Mouse (Mus musculus): Measurements from ENCODE around the gene Gm10401.

Gene Gm10401

DNA sequence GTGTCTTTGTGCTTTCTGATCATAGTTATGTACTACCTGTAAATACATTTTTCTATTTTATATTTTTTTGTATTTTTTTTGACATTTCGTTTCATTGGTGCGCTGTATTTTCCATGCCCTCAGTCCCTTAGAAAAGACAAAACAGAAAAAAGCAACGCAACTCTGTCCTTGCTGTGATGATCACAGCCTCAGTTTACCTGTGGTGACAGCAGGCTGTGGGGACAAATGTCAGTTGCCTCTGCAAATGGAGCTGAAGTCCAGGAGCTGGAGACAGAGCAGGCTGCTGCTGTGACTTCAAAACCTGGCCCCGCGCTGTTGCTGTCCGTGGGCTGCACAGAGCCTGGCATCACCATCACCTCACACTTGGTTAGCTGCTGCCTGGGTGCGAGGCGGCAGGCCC is at the start of gene Gm10401:
Gm10401 (minus strand) TSS at position 101 of the 400 bp plus-strand sequence.
- DNase-seq (ENCODE audit: extremely low read depth, low read depth, low spot score), result no peak

GRCm38 (mm10) chr5:115147388-115147787 is 49.3 kb upstream of the Gm10401 start:
- no peak for DNase-seq (ENCODE audit: extremely low read depth, low read depth, low spot score)

- no peak for DNase-seq (ENCODE audit: extremely low read depth, low read depth, low spot score)
Observed at GRCm38 (mm10) chr5:115146747-115147130, 48.6 kb upstream of the Gm10401 start.

GRCm38 (mm10) chr5:115145976-115146746 is 48.1 kb upstream of the Gm10401 start:
- DNase-seq (ENCODE audit: extremely low read depth, low read depth, low spot score), result no peak

DNA sequence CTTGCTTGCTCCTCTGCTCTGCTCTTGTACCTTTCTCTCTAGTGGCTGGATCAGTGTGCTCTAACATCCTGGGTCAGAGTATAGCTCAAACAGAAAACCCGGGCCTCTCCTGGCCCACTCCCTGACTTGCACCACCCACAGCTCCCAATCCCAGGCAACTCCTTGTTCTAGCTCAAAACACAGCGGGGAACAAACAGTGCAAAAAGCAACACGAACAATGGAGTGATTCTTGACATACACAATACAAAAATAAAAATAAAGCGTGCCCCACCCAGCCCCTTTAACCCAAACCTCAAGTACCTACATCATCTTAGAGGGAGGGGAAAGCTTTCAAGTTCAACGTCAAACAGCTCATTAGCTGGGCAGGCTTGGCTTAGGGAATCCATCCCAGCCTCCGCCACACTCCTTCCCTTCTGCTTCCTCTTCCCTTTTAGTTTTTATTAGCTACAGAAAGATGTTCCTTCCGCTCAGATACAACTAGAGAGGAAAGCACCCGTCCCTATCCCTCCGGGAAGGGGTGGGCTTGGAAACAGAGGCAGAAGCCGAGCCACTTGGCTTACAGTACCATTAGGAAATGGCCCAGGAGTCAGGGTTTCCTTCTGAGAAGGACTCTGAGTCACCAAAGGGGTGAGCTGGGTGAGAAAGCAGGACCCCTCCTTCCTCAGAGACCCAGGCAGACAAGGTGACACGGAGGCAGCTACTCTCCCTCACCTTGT is 47.3 kb upstream of the Gm10401 start:
- DNase-seq (ENCODE audit: extremely low read depth, low read depth, low spot score), result no peak

DNA sequence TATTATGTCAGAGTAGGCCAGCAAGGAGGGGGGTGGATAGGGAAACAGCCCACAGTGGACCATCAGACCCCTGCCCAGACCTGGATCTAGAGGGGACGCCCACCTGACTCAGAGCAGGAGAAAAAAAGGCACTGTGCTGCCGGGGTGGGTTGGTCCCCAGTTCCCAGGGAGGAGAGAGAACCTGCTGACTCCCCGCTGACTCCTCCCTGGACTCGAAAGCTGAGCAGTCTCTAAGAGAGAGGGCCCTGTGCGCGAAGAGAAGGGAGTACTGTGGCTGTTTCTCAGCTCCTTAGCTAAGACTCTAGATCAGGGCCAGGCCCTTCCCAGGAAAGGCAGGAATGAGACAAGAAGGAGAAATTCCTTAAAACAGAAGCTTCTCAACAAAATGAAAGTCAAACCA is 46.4 kb upstream of the Gm10401 start:
- no peak for DNase-seq (ENCODE audit: extremely low read depth, low read depth, low spot score)

DNA sequence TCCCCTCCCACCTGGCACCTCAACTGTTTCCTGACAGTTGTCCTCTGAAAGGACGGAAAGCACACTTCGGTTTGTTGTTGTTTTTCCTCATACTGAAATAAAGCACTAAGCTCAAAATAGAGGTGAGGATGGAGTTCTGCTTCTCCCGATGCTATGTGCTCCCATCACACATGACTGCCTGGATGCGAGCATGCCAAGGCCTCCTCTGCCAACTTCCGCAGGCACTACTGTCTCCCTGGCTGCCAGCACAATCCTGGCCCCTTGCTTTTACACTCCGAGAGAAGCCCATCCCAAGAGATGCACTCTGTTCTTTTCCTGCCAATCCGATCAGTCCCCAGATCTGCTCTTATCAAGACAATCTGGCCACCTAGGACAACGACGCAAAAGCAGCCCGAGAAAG is 45.5 kb upstream of the Gm10401 start:
- no peak for DNase-seq (ENCODE audit: extremely low read depth, low read depth, low spot score)

DNA sequence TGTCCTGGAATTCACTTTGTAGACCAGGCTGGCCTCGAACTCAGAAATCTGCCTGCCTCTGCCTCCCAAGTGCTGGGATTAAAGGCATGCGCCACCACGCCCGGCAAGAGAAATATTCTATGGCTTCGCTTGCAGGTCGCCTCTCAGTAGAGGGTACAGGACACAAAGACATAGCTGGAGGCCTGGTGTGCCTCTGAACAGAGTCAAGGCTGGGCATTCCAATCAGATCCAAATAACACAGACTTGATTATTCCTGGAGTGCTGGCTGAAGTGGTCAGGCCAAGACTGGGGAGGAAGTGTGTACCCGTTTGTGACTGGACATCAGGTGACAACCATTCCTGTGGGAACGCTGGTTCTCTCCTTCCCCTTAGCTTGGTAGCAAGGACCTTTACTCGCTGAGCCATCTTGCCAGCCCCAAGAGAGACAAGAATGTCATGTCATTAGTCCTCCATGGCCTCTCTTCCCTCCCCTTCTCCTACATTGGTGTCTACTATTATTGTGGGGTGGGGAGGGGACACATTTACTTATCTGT is 44.1 kb upstream of the Gm10401 start:
- DNase-seq (ENCODE audit: extremely low read depth, low read depth, low spot score), result no peak

- no peak for DNase-seq (ENCODE audit: extremely low read depth, low read depth, low spot score)
Observed at GRCm38 (mm10) chr5:115140726-115141125, 42.6 kb upstream of the Gm10401 start.

GRCm38 (mm10) chr5:115139124-115139523 is 41.0 kb upstream of the Gm10401 start:
- DNase-seq (ENCODE audit: extremely low read depth, low read depth, low spot score), result no peak

DNA sequence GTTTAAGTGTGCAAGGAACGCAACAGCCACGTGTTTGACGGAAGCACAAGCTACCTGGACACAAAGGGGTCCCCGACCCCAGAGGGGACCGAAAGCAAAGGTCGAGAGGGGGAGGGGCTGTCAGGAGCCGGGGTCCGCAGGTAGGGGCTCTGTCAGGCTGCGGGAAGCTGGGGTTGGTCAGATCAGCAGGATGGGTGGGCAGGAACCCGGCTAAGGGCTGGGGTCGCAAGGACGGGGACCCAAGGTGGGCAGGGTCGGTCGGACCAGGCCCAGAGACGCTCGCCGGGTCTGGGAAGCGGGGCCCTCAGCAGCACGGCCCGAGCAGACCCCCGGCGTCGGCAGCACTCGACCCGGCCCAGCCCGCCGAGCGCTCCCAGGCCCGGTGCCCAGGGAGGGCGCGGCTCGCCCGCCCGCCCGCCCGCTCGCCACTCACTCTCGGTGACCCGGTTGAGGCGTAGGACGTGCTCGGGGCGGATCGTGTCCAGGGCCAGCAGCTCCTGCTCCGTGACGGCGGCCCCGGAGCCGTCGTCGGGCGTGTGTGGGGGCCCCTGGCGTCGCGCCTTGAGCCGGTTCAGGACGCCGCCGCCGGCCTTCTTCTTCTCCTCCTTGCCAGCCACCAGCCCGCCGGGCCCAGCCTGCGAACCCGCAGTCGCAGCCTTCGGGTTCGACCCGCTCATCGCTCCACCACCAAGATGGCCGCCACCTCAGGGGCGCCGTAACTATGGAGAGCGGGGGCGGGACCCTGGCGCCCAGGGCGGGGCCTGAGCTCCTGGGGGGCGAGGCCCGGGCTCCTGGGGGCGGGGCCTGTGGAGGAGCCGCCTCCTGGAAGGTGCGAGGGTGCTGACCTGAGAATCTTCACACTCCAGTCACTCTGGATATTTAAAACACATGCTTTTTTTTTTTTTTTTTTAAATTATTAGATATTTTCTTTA is 36.4 kb upstream of the Gm10401 start, which contains the start of gene Unc119b:
Unc119b (minus strand) TSS at position 742 of the 932 bp plus-strand sequence.
- DNase-seq (ENCODE audit: extremely low read depth, low read depth, low spot score), result no peak

GRCm38 (mm10) chr5:115133358-115134066 is 35.4 kb upstream of the Gm10401 start:
- no peak for DNase-seq (ENCODE audit: extremely low read depth, low read depth, low spot score)

GRCm38 (mm10) chr5:115132465-115132864 is 34.4 kb upstream of the Gm10401 start:
- DNase-seq (ENCODE audit: extremely low read depth, low read depth, low spot score), result no peak

DNA sequence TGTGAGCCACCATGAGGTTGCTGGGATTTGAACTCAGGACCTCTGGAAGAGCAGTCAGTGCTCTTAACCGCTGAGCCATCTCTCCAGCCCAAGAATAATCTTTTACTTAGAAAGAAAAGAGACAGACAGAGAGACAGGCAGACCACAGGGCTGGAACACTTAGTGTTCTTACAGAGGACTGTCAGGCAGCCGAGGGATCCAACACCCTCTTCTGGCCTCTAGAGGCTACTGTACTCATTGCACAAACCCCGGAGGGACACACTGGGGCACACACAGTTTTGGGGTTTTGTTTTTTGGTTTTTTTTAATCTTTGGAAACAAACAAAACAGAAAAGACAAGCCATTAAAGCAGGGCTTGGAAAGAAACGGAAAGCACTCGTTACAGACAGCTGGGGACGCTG is 31.2 kb upstream of the Gm10401 start:
- no peak for DNase-seq (ENCODE audit: extremely low read depth, low read depth, low spot score)

DNA sequence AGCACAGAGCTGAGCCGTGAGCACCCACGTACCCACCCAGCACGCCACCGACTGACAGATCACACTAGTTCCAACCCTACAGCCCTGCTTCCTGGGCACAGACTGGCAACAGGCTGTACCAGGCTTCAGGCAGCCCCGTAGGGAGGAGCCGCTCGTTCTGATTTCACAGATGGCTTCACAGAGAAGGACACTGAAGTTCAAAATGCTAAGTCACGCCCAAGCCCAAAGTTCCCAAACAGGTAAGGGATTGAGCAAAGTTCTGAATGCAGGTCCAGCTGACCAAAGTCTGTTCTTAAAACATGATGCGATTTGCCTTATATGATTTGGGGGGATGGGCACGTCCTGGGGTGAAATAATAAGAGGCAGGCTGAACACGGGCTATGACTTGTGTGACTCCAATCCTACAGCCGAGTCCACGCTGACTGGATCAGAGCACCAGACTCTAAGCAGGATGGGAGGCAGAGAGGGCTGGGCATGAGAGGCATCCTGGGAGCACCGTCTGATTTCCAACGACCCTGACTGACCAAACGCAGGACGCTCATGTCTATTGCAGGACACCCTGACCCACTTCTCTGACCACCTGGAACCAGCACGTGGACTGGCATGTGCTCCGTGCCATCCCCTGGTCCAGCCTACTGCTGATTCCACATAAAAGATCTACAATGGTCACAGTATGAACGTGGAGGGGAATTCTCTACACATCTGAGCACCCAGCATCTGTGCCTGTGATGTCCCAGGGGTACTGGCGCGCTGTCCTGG is 29.5 kb upstream of the Gm10401 start:
- DNase-seq (ENCODE audit: extremely low read depth, low read depth, low spot score), result no peak

DNA sequence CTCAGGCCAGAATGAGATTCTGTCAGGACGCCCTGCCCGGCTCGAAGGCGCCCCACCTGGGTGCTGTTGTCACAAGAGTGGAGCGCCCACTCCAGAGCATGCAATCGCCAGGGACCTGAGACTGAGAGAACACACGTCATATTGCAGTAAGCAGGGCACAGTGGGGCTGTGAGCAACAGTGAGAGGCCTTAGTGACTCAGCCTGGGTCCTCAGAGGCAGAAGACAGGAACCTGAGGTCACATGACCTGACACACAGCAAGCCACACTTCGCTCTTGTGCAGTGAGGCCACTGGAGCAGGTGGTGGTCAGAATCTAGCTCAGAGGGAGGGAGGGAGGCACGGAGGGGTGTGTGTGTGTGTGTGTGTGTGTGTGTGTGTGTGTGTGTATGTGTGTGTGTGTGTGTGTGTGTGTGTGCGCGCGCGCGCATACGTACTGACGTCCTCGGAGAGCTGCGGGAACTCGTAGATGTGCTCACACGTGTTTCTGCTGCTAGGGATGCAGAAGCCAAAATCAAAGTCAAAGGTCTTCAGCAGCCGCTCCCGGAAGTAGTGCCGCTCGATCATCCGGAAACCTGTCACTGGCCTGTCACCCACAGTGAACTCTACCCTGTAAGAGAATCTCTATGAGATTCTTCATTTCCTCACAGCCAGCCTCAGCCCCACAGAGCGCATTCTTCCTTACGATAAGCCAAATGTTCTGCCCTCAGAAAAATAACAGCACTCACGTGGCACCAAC is 28.6 kb upstream of the Gm10401 start:
- DNase-seq (ENCODE audit: extremely low read depth, low read depth, low spot score), result no peak

DNA sequence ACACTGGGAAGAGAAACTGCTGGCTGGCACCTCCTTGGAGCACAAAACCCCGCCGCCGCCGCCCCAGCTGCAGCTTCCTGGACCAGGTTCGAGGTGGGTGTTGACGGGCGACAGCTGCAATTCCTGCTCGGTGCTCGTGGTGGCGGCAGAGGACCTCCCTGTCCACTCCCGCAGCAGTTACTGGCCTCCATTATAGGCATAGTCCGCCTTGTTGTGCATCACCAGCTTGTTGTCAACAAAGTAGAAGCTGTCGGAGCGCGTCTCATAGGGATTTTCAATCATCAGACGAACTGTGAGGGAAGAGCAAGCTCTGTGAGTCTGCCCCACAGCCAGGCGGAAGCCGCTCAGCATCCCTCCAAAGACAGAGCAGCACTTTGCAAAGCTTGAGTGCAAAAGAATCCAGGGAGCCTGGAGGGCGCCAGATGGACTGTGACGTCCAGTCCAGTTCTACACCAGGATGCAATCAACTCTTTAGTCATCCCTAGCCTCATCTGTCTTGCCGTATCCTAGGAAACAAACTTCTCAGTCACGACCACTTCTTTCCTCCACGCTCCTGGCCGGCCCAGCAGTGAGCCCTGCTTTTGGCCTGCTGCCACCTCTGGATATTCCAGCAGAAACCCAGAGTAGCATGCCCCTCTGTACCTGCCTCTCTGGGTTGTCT is 27.2 kb upstream of the Gm10401 start:
- DNase-seq (ENCODE audit: extremely low read depth, low read depth, low spot score), result no peak

DNA sequence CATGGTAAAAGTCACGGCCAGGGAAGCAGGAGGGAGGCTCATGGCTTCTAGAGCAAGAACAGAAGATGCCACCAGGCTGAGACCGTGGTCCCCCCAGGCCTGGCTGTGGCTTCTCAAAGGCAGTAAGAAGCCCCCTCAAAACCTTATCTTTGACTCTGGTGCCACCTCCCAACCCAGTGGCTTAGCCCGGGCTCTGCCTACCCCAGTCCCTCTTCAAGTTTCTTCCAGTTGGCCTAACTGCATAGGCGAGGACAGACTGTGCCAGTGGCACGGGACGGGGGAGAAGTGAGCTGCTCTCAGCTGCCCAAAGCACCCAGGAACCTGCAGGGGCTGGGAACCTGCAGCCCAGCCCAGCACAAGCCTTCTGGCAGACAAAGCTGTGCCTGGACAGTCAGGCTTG is 26.6 kb upstream of the Gm10401 start:
- DNase-seq (ENCODE audit: extremely low read depth, low read depth, low spot score), result no peak

Data from fat pad, adult 2 months (tissue).